Mouse (Mus musculus): ENCODE measurements around the gene Smyd3. TPM values are rescaled to one million over a fixed set of nuclear protein-coding genes. Genes with fewer than 3 reads are reported as not detected.
A peak's percentile ranks its signal among the peaks of the same experiment; 100 is the strongest.

Gene Smyd3
- polyA plus RNA-seq, 1 experiment from 2014 or later: 18.3 TPM

DNA sequence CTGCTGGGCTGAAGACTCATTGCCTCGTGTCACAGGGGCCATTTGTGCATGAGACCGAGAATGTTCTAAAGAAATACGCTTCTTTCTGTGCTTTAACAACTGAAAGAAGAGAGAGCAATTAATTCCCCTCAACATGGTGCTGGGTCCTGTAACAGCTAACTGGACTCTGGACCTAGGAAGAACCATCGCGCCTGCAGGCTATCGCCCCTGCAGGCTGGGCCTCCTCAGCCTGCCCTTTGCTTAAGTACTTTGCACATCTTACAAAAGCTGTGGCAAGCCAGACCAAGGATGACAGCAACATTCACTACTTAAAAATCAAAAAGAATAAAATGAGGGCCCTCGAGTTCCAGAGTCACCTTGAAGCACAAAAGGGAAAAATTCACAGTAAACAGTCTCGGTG is 274.3 kb downstream of the Smyd3 start:
- TF ChIP-seq CTCF (IDR thresholded peaks at IDR 0.05; ENCODE audit: low read depth): no peak
- 81% methylated on average over 8 of the region's 8 CpGs for WGBS
- ATAC-seq (replicated peaks; ENCODE audit: low FRiP score, low read depth): no peak

GRCm38 (mm10) chr1:179240663-179241279 is 277.1 kb downstream of the Smyd3 start:
- WGBS: 78% methylated on average over 6 of the region's 6 CpGs
- H3K4me2 ChIP-seq (ENCODE audit: low read length): no peak overlapping the region
- DNase-seq (ENCODE audit: low spot score) (no peak), ATAC-seq (replicated peaks; ENCODE audit: low FRiP score, low read depth) (no peak)
- H3K4me3 ChIP-seq (replicated peaks; ENCODE audit: low read depth, low read length): no peak overlapping the region
- no peaks in the 10 kb centered on the region for H3K27me3 ChIP-seq (ENCODE audit: insufficient read depth, low read length)
- H3K27ac ChIP-seq: no peak overlapping the region
- H3K4me1 ChIP-seq (replicated peaks; ENCODE audit: insufficient read depth, low read length): no peaks in the 10 kb centered on the region
- no peaks in the 10 kb centered on the region for H3K9me3 ChIP-seq (replicated peaks; ENCODE audit: low read length)
- H3K36me3 ChIP-seq (ENCODE audit: insufficient read depth, low read length): no peaks in the 10 kb centered on the region
- TF ChIP-seq CTCF (IDR thresholded peaks at IDR 0.05; ENCODE audit: low read depth): no peak
- no peak overlapping the region for H3K9ac ChIP-seq (ENCODE audit: low read depth, low read length)

More for the DNA sequence above, 274.3 kb downstream of the Smyd3 start:
- H3K4me2 ChIP-seq (ENCODE audit: low read length): no peak overlapping the region
- H3K27me3 ChIP-seq (ENCODE audit: insufficient read depth, low read length): no peaks in the 10 kb centered on the region
- H3K4me3 ChIP-seq (replicated peaks; ENCODE audit: low read depth, low read length): no peak overlapping the region
- DNase-seq (ENCODE audit: low spot score): no peak
- no peaks in the 10 kb centered on the region for H3K36me3 ChIP-seq (ENCODE audit: insufficient read depth, low read length)
- no peak overlapping the region for H3K27ac ChIP-seq
- no peak overlapping the region for H3K9ac ChIP-seq (ENCODE audit: low read depth, low read length)
- no peaks in the 10 kb centered on the region for H3K4me1 ChIP-seq (replicated peaks; ENCODE audit: insufficient read depth, low read length)
- no peaks in the 10 kb centered on the region for H3K9me3 ChIP-seq (replicated peaks; ENCODE audit: low read length)

DNA sequence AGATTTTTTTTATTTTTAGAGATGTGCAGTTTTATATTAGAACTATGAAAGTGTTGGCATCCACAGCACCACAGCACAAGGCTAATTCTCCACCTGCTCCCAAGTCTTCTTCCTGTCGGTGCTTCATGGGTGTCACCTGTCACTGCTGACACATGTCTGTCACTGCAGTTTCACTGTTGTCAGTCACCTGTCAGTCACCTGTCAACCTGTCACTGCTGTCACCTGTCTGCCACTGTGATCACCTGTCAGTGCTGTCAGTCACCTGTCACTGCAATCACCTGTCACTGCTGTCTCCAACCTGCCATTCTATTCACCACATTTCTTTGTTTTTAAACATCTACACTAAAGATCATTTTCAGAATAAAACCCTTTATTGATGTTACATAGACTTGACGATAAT is 279.2 kb downstream of the Smyd3 start:
- ATAC-seq (replicated peaks; ENCODE audit: low FRiP score, low read depth): no peak
- TF ChIP-seq CTCF (IDR thresholded peaks at IDR 0.05; ENCODE audit: low read depth): no peak
- Histone ChIP-seq H3K9me3 (replicated peaks; ENCODE audit: low read length) (no peaks in the 10 kb centered on the region), H3K27ac (no peak overlapping the region), H3K36me3 (ENCODE audit: insufficient read depth, low read length) (no peaks in the 10 kb centered on the region), H3K4me1 (replicated peaks; ENCODE audit: insufficient read depth, low read length) (no peaks in the 10 kb centered on the region), H3K27me3 (ENCODE audit: insufficient read depth, low read length) (no peaks in the 10 kb centered on the region), H3K4me3 (replicated peaks; ENCODE audit: low read depth, low read length) (no peak overlapping the region), H3K9ac (ENCODE audit: low read depth, low read length) (no peak overlapping the region), H3K4me2 (ENCODE audit: low read length) (no peak overlapping the region)
- WGBS: 90% methylated on average over 2 of the region's 2 CpGs
- no peak for DNase-seq (ENCODE audit: low spot score)

GRCm38 (mm10) chr1:179237989-179238388 is 279.9 kb downstream of the Smyd3 start:
- Histone ChIP-seq H3K9me3 (replicated peaks; ENCODE audit: low read length) (no peaks in the 10 kb centered on the region), H3K9ac (ENCODE audit: low read depth, low read length) (no peak overlapping the region), H3K27me3 (ENCODE audit: insufficient read depth, low read length) (no peaks in the 10 kb centered on the region), H3K4me1 (replicated peaks; ENCODE audit: insufficient read depth, low read length) (no peaks in the 10 kb centered on the region), H3K27ac (no peak overlapping the region), H3K4me2 (ENCODE audit: low read length) (no peak overlapping the region), H3K36me3 (ENCODE audit: insufficient read depth, low read length) (no peaks in the 10 kb centered on the region), H3K4me3 (replicated peaks; ENCODE audit: low read depth, low read length) (no peak overlapping the region)
- DNase-seq (ENCODE audit: low spot score) (peak; percentile 61), ATAC-seq (replicated peaks; ENCODE audit: low FRiP score, low read depth) (no peak)
- peak; percentile 60 for TF ChIP-seq CTCF (IDR thresholded peaks at IDR 0.05; ENCODE audit: low read depth)
- 50% methylated on average over 7 of the region's 7 CpGs for WGBS

DNA sequence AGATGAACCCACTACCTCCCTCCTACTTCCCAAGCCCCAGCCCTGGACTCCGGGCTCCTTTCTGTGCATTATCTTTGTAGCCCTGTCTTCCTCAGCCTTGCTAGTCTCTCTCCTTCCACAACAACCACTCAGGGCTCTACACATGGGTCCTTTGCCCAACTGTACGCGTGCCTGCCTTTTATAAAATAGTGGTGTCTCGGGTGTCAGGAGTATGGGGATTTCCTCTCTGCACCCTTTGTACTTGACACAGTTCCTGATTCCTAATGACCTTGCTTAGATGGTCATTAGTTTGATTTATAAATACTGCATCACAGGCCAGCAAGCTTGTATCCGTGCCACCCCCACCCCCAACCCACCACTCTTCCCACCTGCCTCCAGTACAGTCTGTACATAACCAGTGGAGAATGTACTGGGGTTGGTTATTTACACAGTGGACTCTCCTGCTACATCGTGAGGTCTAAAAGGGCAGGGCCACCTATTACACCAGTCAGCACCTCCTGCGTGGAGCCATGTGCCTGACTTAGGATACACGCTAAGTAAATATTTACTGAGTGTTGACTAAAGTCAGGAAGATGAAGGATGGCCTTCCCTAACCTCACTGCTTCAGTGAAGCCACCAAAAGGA is 281.5 kb downstream of the Smyd3 start:
- no peak for TF ChIP-seq CTCF (IDR thresholded peaks at IDR 0.05; ENCODE audit: low read depth)
- no peak overlapping the region for H3K4me2 ChIP-seq (ENCODE audit: low read length)
- no peaks in the 10 kb centered on the region for H3K4me1 ChIP-seq (replicated peaks; ENCODE audit: insufficient read depth, low read length)
- ATAC-seq (replicated peaks; ENCODE audit: low FRiP score, low read depth) (peak; percentile 80), DNase-seq (ENCODE audit: low spot score) (peak; percentile 88)
- no peaks in the 10 kb centered on the region for H3K36me3 ChIP-seq (ENCODE audit: insufficient read depth, low read length)
- no peak overlapping the region for H3K9ac ChIP-seq (ENCODE audit: low read depth, low read length)
- WGBS: 24% methylated on average over 8 of the region's 8 CpGs
- H3K27me3 ChIP-seq (ENCODE audit: insufficient read depth, low read length): no peaks in the 10 kb centered on the region
- no peak overlapping the region for H3K27ac ChIP-seq
- no peaks in the 10 kb centered on the region for H3K9me3 ChIP-seq (replicated peaks; ENCODE audit: low read length)
- no peak overlapping the region for H3K4me3 ChIP-seq (replicated peaks; ENCODE audit: low read depth, low read length)

GRCm38 (mm10) chr1:179231777-179232661 is 285.8 kb downstream of the Smyd3 start:
- H3K9ac ChIP-seq (ENCODE audit: low read depth, low read length): no peak overlapping the region
- WGBS: 27% methylated on average over 13 of the region's 13 CpGs
- H3K27ac ChIP-seq: no peak overlapping the region

More at GRCm38 (mm10) chr1:179231777-179232661, 285.8 kb downstream of the Smyd3 start:
- Histone ChIP-seq H3K9me3 (replicated peaks; ENCODE audit: low read length) (no peaks in the 10 kb centered on the region), H3K36me3 (ENCODE audit: insufficient read depth, low read length) (no peaks in the 10 kb centered on the region), H3K4me3 (replicated peaks; ENCODE audit: low read depth, low read length) (no peak overlapping the region), H3K4me2 (ENCODE audit: low read length) (no peak overlapping the region), H3K27me3 (ENCODE audit: insufficient read depth, low read length) (no peaks in the 10 kb centered on the region), H3K4me1 (replicated peaks; ENCODE audit: insufficient read depth, low read length) (no peaks in the 10 kb centered on the region)
- peak; percentile 91 for DNase-seq (ENCODE audit: low spot score)
- ATAC-seq (replicated peaks; ENCODE audit: low FRiP score, low read depth): peak; percentile 44
- peak; percentile 88 for TF ChIP-seq CTCF (IDR thresholded peaks at IDR 0.05; ENCODE audit: low read depth)
